ENCODE assay signal across 8 mouse cellular contexts in genomic region chr12:111694271-111694781, GRCm38 (mm10). TPM values are rescaled to one million over a fixed set of nuclear protein-coding genes. Genes with fewer than 3 reads are reported as not detected.
A peak's percentile ranks its signal among the peaks of the same experiment; 100 is the strongest.
DNase-seq lines count a peak whose midpoint lies in the region; ATAC-seq and TF ChIP-seq lines count a peak whose summit lies in the region.
"Had no signal": no experiment of that assay in that cellular context is flagged by ENCODE, and none has a peak within 500 bp of the region (broad histone marks: within the 10 kb centered on the region; RNA-seq: fewer than 3 reads in every experiment).

No protein-coding gene starts in this region.

- H3K27ac ChIP-seq in spleen, adult 2 months (ENCODE audit: insufficient read depth, low read length) = peak overlapping the region; percentile 65
- H3K27ac ChIP-seq in forebrain, embryonic 15.5 days (replicated peaks) = peak overlapping the region; percentile 82
- no peak overlapping the region for H3K27ac ChIP-seq in limb, embryonic 14.5 days (replicated peaks; ENCODE audit: low read depth, low read length)
- peak overlapping the region; percentile 90 for H3K27ac ChIP-seq in neural tube, embryonic 15.5 days (replicated peaks)

- no peaks in the 10 kb centered on the region for H3K36me3 ChIP-seq in spleen, adult 2 months (ENCODE audit: control insufficient read depth, insufficient read depth, low read length)
- H3K36me3 ChIP-seq in forebrain, embryonic 15.5 days = no peaks in the 10 kb centered on the region
- no peaks in the 10 kb centered on the region for H3K36me3 ChIP-seq in limb, embryonic 14.5 days (ENCODE audit: control insufficient read depth, insufficient read depth, low read length)
- H3K36me3 ChIP-seq in neural tube, embryonic 15.5 days = no peaks in the 10 kb centered on the region

- H3K9ac ChIP-seq in forebrain, embryonic 15.5 days (replicated peaks) = peak overlapping the region; percentile 1; the same call in 1 of the 2 replicates
- no peak overlapping the region for H3K9ac ChIP-seq in limb, embryonic 14.5 days (ENCODE audit: low read depth, low read length, severe bottlenecking)
- no peak overlapping the region; the same call in 1 of the 2 replicates for H3K9ac ChIP-seq in neural tube, embryonic 15.5 days (replicated peaks)

- no peaks in the 10 kb centered on the region for H3K27me3 ChIP-seq in spleen, adult 2 months (ENCODE audit: control insufficient read depth, insufficient read depth, low read length)
- H3K27me3 ChIP-seq in forebrain, embryonic 15.5 days = no peaks in the 10 kb centered on the region
- no peaks in the 10 kb centered on the region for H3K27me3 ChIP-seq in limb, embryonic 14.5 days (ENCODE audit: control insufficient read depth, insufficient read depth, low read length)
- H3K27me3 ChIP-seq in neural tube, embryonic 15.5 days (replicated peaks) = no peaks in the 10 kb centered on the region

- H3K4me3 ChIP-seq in spleen, adult 2 months (ENCODE audit: extremely low read depth, insufficient read depth, insufficient read length) = no peak overlapping the region
- H3K4me3 ChIP-seq in forebrain, embryonic 15.5 days = no peak overlapping the region
- no peak overlapping the region for H3K4me3 ChIP-seq in limb, embryonic 14.5 days (replicated peaks; ENCODE audit: low read length)
- H3K4me3 ChIP-seq in neural tube, embryonic 15.5 days (replicated peaks) = no peak overlapping the region
- H3K4me3 ChIP-seq: myocyte had no signal

- TF ChIP-seq CTCF in spleen, adult 2 months (IDR thresholded peaks at IDR 0.05; ENCODE audit: extremely low read depth, insufficient read depth, insufficient read length, insufficient replicate concordance) = no peak

- TF ChIP-seq POLR2A in spleen, adult 2 months (IDR thresholded peaks at IDR 0.05; ENCODE audit: low read depth, low read length) = no peak
- TF ChIP-seq POLR2A in limb, embryonic 14.5 days (IDR thresholded peaks at IDR 0.05; ENCODE audit: borderline replicate concordance, extremely low read depth, insufficient read depth, insufficient read length) = no peak

- WGBS in spleen, adult 2 months = 29% methylated on average over 12 of the region's 12 CpGs
- under 1% methylated on average over 12 of the region's 12 CpGs for WGBS in forebrain, embryonic 15.5 days
- 35% methylated on average over 12 of the region's 12 CpGs for WGBS in limb, embryonic 14.5 days
- 3% methylated on average over 12 of the region's 12 CpGs for WGBS in neural tube, embryonic 15.5 days

- ATAC-seq in forebrain, embryonic 15.5 days (replicated peaks) = peak; percentile 26
- ATAC-seq in limb, embryonic 14.5 days (ENCODE audit: low FRiP score, low read depth) = peak; percentile 11; the same call in 1 of the 2 replicates
- ATAC-seq in neural tube, embryonic 15.5 days (ENCODE audit: low FRiP score) = peak; percentile 69
- ATAC-seq in megakaryocyte, adult 5-6 weeks (ENCODE audit: poor library complexity, severe bottlenecking) = no peak
- ATAC-seq in granulocyte monocyte progenitor cell, adult 5-6 weeks (replicated peaks; ENCODE audit: poor library complexity, severe bottlenecking) = no peak

- no peak for DNase-seq in spleen, adult 2 months (ENCODE audit: low read depth in 1 of 2, low spot score in 2 of 2)
- DNase-seq in spleen, postnatal 10 days (ENCODE audit: low spot score in 2 of 2) = no peak
- no peak for DNase-seq in limb, embryonic 14.5 days (ENCODE audit: low spot score)

- peak overlapping the region; percentile 22 for H3K4me2 ChIP-seq in forebrain, embryonic 15.5 days (replicated peaks)
- peak overlapping the region; percentile 5; the same call in 1 of the 2 replicates for H3K4me2 ChIP-seq in limb, embryonic 14.5 days (replicated peaks; ENCODE audit: low read depth, low read length, severe bottlenecking)
- peak overlapping the region; percentile 38 for H3K4me2 ChIP-seq in neural tube, embryonic 15.5 days

- no peaks in the 10 kb centered on the region for H3K9me3 ChIP-seq in forebrain, embryonic 15.5 days
- no peaks in the 10 kb centered on the region for H3K9me3 ChIP-seq in limb, embryonic 14.5 days (ENCODE audit: control insufficient read depth, low read length)
- no peaks in the 10 kb centered on the region for H3K9me3 ChIP-seq in neural tube, embryonic 15.5 days (replicated peaks)

- peaks cover 14% of the 10 kb centered on the region; the same call in 1 of the 2 replicates for H3K4me1 ChIP-seq in spleen, adult 2 months (ENCODE audit: control insufficient read depth, insufficient read depth, insufficient read length)
- peaks cover 54% of the 10 kb centered on the region for H3K4me1 ChIP-seq in forebrain, embryonic 15.5 days
- H3K4me1 ChIP-seq in limb, embryonic 14.5 days (ENCODE audit: control insufficient read depth, insufficient read depth, low read length) = peaks cover 23% of the 10 kb centered on the region
- H3K4me1 ChIP-seq in neural tube, embryonic 15.5 days = peaks cover 60% of the 10 kb centered on the region

RNA-seq across cellular contexts. Expression of gene Trmt61a, which starts 16.4 kb away (rescaled TPM):
- polyA plus RNA-seq in spleen, adult 2 months (2012; rRNA removed) = 40.6 and 48.1 TPM in 2 replicates
- polyA plus RNA-seq in forebrain, embryonic 15.5 days (2015; fragmentation: Nextera tagmentation; extraction: Ambion mirVana) = 10.6 and 12.0 TPM in 2 replicates
- 30.8 and 47.4 TPM in 2 replicates for polyA plus RNA-seq in limb, embryonic 14.5 days (2012; rRNA removed)
- polyA plus RNA-seq in limb, embryonic 14.5 days (2014; fragmentation: Nextera tagmentation; extraction: Ambion mirVana) = 7.2 and 7.3 TPM in 2 replicates
- polyA plus RNA-seq in neural tube, embryonic 15.5 days (2015; fragmentation: Nextera tagmentation; extraction: Ambion mirVana) = 9.6 and 10.8 TPM in 2 replicates
- 2.3 and 3.2 TPM in 2 replicates for total RNA-seq in megakaryocyte, adult 5-6 weeks (2015)
- total RNA-seq in megakaryocyte, adult 5-6 weeks (2017) = 2.2 and 3.8 TPM in 2 replicates
- 18.6 and 21.9 TPM in 2 replicates for total RNA-seq in granulocyte monocyte progenitor cell, adult 5-6 weeks (2014; fragmentation: Nextera tagmentation)
- 10.0 and 10.1 TPM in 2 replicates for total RNA-seq in granulocyte monocyte progenitor cell, adult 5-6 weeks (2017)

RNA-seq across cellular contexts. Expression of gene Bag5, which starts 18.7 kb away (rescaled TPM):
- 6.2 and 7.7 TPM in 2 replicates for polyA plus RNA-seq in spleen, adult 2 months (2012; rRNA removed)
- 65.1 and 69.1 TPM in 2 replicates for polyA plus RNA-seq in forebrain, embryonic 15.5 days (2015; fragmentation: Nextera tagmentation; extraction: Ambion mirVana)
- 26.5 and 37.2 TPM in 2 replicates for polyA plus RNA-seq in limb, embryonic 14.5 days (2012; rRNA removed)
- 61.2 and 63.7 TPM in 2 replicates for polyA plus RNA-seq in limb, embryonic 14.5 days (2014; fragmentation: Nextera tagmentation; extraction: Ambion mirVana)
- 61.5 and 65.2 TPM in 2 replicates for polyA plus RNA-seq in neural tube, embryonic 15.5 days (2015; fragmentation: Nextera tagmentation; extraction: Ambion mirVana)
- 10.8 and 11.4 TPM in 2 replicates for total RNA-seq in megakaryocyte, adult 5-6 weeks (2015)
- total RNA-seq in megakaryocyte, adult 5-6 weeks (2017) = 19.1 and 21.8 TPM in 2 replicates
- 28.0 and 32.0 TPM in 2 replicates for total RNA-seq in granulocyte monocyte progenitor cell, adult 5-6 weeks (2014; fragmentation: Nextera tagmentation)
- total RNA-seq in granulocyte monocyte progenitor cell, adult 5-6 weeks (2017) = 33.3 and 41.2 TPM in 2 replicates

RNA-seq across cellular contexts. Expression of gene Apopt1, which starts 18.7 kb away (rescaled TPM):
- 22.2 and 33.3 TPM in 2 replicates for polyA plus RNA-seq in spleen, adult 2 months (2012; rRNA removed)
- 48.2 and 48.7 TPM in 2 replicates for polyA plus RNA-seq in forebrain, embryonic 15.5 days (2015; fragmentation: Nextera tagmentation; extraction: Ambion mirVana)
- 32.7 and 39.7 TPM in 2 replicates for polyA plus RNA-seq in limb, embryonic 14.5 days (2012; rRNA removed)
- 50.7 and 52.3 TPM in 2 replicates for polyA plus RNA-seq in limb, embryonic 14.5 days (2014; fragmentation: Nextera tagmentation; extraction: Ambion mirVana)
- 58.5 and 58.8 TPM in 2 replicates for polyA plus RNA-seq in neural tube, embryonic 15.5 days (2015; fragmentation: Nextera tagmentation; extraction: Ambion mirVana)
- 44.6 and 45.0 TPM in 2 replicates for total RNA-seq in megakaryocyte, adult 5-6 weeks (2015)
- total RNA-seq in megakaryocyte, adult 5-6 weeks (2017) = 60.6 and 61.0 TPM in 2 replicates
- total RNA-seq in granulocyte monocyte progenitor cell, adult 5-6 weeks (2014; fragmentation: Nextera tagmentation) = 49.6 and 51.3 TPM in 2 replicates
- 57.2 and 60.9 TPM in 2 replicates for total RNA-seq in granulocyte monocyte progenitor cell, adult 5-6 weeks (2017)

RNA-seq across cellular contexts. Expression of gene Ckb, which starts 22.2 kb away (rescaled TPM):
- 139 and 197 TPM in 2 replicates for polyA plus RNA-seq in spleen, adult 2 months (2012; rRNA removed)
- 1,536 and 1,584 TPM in 2 replicates for polyA plus RNA-seq in forebrain, embryonic 15.5 days (2015; fragmentation: Nextera tagmentation; extraction: Ambion mirVana)
- 133 and 168 TPM in 2 replicates for polyA plus RNA-seq in limb, embryonic 14.5 days (2012; rRNA removed)
- 94.7 and 106 TPM in 2 replicates for polyA plus RNA-seq in limb, embryonic 14.5 days (2014; fragmentation: Nextera tagmentation; extraction: Ambion mirVana)
- 1,500 and 1,731 TPM in 2 replicates for polyA plus RNA-seq in neural tube, embryonic 15.5 days (2015; fragmentation: Nextera tagmentation; extraction: Ambion mirVana)
- total RNA-seq in megakaryocyte, adult 5-6 weeks (2015) = 8.0 and 9.7 TPM in 2 replicates
- 22.0 and 23.1 TPM in 2 replicates for total RNA-seq in megakaryocyte, adult 5-6 weeks (2017)
- total RNA-seq in granulocyte monocyte progenitor cell, adult 5-6 weeks (2014; fragmentation: Nextera tagmentation) = 4.2 TPM in 1 of 2 replicates, not detected in the other
- total RNA-seq in granulocyte monocyte progenitor cell, adult 5-6 weeks (2017) = 0.57 and 1.4 TPM in 2 replicates

Comparison
In these comparisons a context has a peak if more than half of its experiments do, and no peak if none do; other contexts are left out.
1. ATAC-seq: peak in forebrain, embryonic 15.5 days (single experiment), limb, embryonic 14.5 days (single experiment) and neural tube, embryonic 15.5 days (single experiment); none in megakaryocyte, adult 5-6 weeks (single experiment) and granulocyte monocyte progenitor cell, adult 5-6 weeks (single experiment).
2. Peak in every context shown above with its lines, with median percentiles within 50 percentile points of each other: H3K4me2 ChIP-seq.